Mouse (Mus musculus) naive thymus-derived CD4-positive, alpha-beta T cell, adult 5 months (primary cell): Measurements from ENCODE around the gene Prg3. TPM values are rescaled to one million over a fixed set of nuclear protein-coding genes. Genes with fewer than 3 reads are reported as not detected.

Experiments
- polyA plus RNA-seq: library from polyadenylated mRNA; unstranded; fragments of 100-300 nt; shearing (Covaris generic); gene quantifications from one replicate; pipeline ENCODE4 v1.2.1, GENCODE M21; 2017

The Prg3 gene
- not detected for polyA plus RNA-seq

DNA sequence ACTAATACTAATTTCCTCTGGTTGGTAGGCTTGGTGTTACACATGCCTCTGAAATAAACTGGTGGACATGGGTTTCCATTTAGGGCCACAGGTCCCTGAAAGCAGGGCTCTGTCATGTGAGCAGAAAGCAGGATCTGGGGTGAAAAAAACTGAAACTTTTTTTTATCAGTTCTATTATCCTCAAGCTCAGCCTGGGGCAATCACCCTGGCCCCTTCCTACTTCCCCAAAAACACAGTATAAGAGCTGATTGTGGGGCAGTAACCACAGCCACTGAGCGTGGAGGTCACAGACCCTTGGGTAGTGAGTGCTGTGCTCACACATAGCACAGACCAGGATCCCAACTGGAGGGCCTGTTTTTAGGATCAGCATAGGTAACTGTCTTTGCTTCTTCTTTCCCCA lies at the start of gene Prg3:
Gene Prg3, plus strand, starts transcription at position 286 of the 400 bp plus-strand sequence.

GRCm38 (mm10) chr2:84980188-84980587 lies 7.8 kb upstream of the Prg3 start, which contains the start of gene Prg2:
Gene Prg2, plus strand, starts transcription at chr2:84980461.

GRCm38 (mm10) chr2:85037047-85038026 lies 49.3 kb downstream of the Prg3 start, which contains the start of the genes Ssrp1 and P2rx3:
Gene Ssrp1, plus strand, starts transcription at chr2:85037234.
Gene P2rx3, minus strand, starts transcription at chr2:85037462.

Other genes with a start within 250 kb of the Prg3 start
- not detected for gene Gm19426, start 244.6 kb upstream of the Prg3 start, polyA plus RNA-seq
- gene Serping1, start 212.8 kb upstream of the Prg3 start, polyA plus RNA-seq = not detected
- 0.73 TPM for gene Ube2l6, start 189.4 kb upstream of the Prg3 start, polyA plus RNA-seq
- not detected for gene Smtnl1, start 165.6 kb upstream of the Prg3 start, polyA plus RNA-seq
- gene Timm10, start 161.2 kb upstream of the Prg3 start, polyA plus RNA-seq = 20.9 TPM
- gene Slc43a1, start 149.4 kb upstream of the Prg3 start, polyA plus RNA-seq = not detected
- not detected for gene Rtn4rl2, start 101.5 kb upstream of the Prg3 start, polyA plus RNA-seq
- gene Slc43a3, start 51.6 kb upstream of the Prg3 start, polyA plus RNA-seq = 0.71 TPM
- gene Prg2, start 7.8 kb upstream of the Prg3 start, polyA plus RNA-seq = not detected
- 161 TPM for gene Ssrp1, start 49.0 kb downstream of the Prg3 start, polyA plus RNA-seq
- gene P2rx3, start 49.2 kb downstream of the Prg3 start, polyA plus RNA-seq = 0.85 TPM
- 11.0 TPM for gene Tnks1bp1, start 59.8 kb downstream of the Prg3 start, polyA plus RNA-seq
- not detected for gene Aplnr, start 148.0 kb downstream of the Prg3 start, polyA plus RNA-seq
- gene Lrrc55, start 209.0 kb downstream of the Prg3 start, polyA plus RNA-seq = not detected